In genomic region chr14:21523851-21524441, GRCm38 (mm10) we compare ENCODE assay signal across 8 mouse cellular contexts. TPM values are rescaled to one million over a fixed set of nuclear protein-coding genes. Genes with fewer than 3 reads are reported as not detected.
DNase-seq lines count a peak whose midpoint lies in the region; ATAC-seq and TF ChIP-seq lines count a peak whose summit lies in the region.

No protein-coding gene starts in this region.

- ATAC-seq in embryonic facial prominence, embryonic 15.5 days (ENCODE audit: insufficient number of reproducible peaks, low FRiP score, low TSS enrichment, low read depth), result no peak
- ATAC-seq in kidney, postnatal 0 days (replicated peaks; ENCODE audit: low FRiP score, low read depth), result 0 out of 2 replicates have a peak, but pooled peaks have one; percentile 40

- H3K4me1 ChIP-seq in embryonic facial prominence, embryonic 15.5 days, result peaks cover 51% of the 10 kb centered on the region
- peaks cover 15% of the 10 kb centered on the region for H3K4me1 ChIP-seq in kidney, postnatal 0 days (replicated peaks; ENCODE audit: insufficient read depth, low read length)

- 0 out of 2 replicates have a peak overlapping the region, but pooled peaks have one; percentile 10 for H3K4me2 ChIP-seq in embryonic facial prominence, embryonic 15.5 days (replicated peaks)
- H3K4me2 ChIP-seq in kidney, postnatal 0 days (ENCODE audit: low read length), result 0 out of 2 replicates have a peak overlapping the region, but pooled peaks have one; percentile 6

- peak; percentile 17 for DNase-seq in heart, adult 8-10 months (ENCODE audit: low spot score)
- no peak for DNase-seq in heart, adult 18-20 months
- peak; percentile 85 for DNase-seq in R1 (ENCODE audit: low read depth, low spot score)
- peak; percentile 85 for DNase-seq in kidney, postnatal 0 days (ENCODE audit: low spot score)
- DNase-seq in lung, postnatal 36 days, result peak; percentile 55
- DNase-seq in yolk sac, embryonic 10.5 days (ENCODE audit: low spot score), result peak; percentile 30
- DNase-seq in spleen, adult 12 weeks (ENCODE audit: low spot score), result no peak

- no peaks in the 10 kb centered on the region for H3K27me3 ChIP-seq in embryonic facial prominence, embryonic 15.5 days
- no peaks in the 10 kb centered on the region for H3K27me3 ChIP-seq in kidney, postnatal 0 days (ENCODE audit: insufficient read depth, low read length)

- H3K9me3 ChIP-seq in embryonic facial prominence, embryonic 15.5 days (replicated peaks), result no peaks in the 10 kb centered on the region
- H3K9me3 ChIP-seq in kidney, postnatal 0 days (replicated peaks; ENCODE audit: low read length), result no peaks in the 10 kb centered on the region

- WGBS in embryonic facial prominence, embryonic 15.5 days, result 27% methylated on average over 3 of the region's 3 CpGs
- 38% methylated on average over 3 of the region's 3 CpGs for WGBS in kidney, postnatal 0 days

- no peak for TF ChIP-seq CTCF in kidney, postnatal 0 days (IDR thresholded peaks at IDR 0.05; ENCODE audit: low read depth)

- H3K4me3 ChIP-seq in embryonic facial prominence, embryonic 15.5 days (replicated peaks), result no peak overlapping the region
- no peak overlapping the region for H3K4me3 ChIP-seq in kidney, postnatal 0 days (replicated peaks; ENCODE audit: low read depth, low read length)

- H3K27ac ChIP-seq in embryonic facial prominence, embryonic 15.5 days (replicated peaks), result peak overlapping the region; percentile 49
- H3K27ac ChIP-seq in kidney, postnatal 0 days, result peak overlapping the region; percentile 56

- H3K9ac ChIP-seq in embryonic facial prominence, embryonic 15.5 days, result no peak overlapping the region
- H3K9ac ChIP-seq in kidney, postnatal 0 days (ENCODE audit: low read depth, low read length), result no peak overlapping the region

- peaks cover 8% of the 10 kb centered on the region for H3K36me3 ChIP-seq in embryonic facial prominence, embryonic 15.5 days
- no peaks in the 10 kb centered on the region for H3K36me3 ChIP-seq in kidney, postnatal 0 days (ENCODE audit: insufficient read depth, low read length)

RNA-seq across cellular contexts. Expression of gene Kat6b, which starts 42.7 kb away (rescaled TPM):
- 10 to 100 TPM; 26.7 to 30.3 (median 28.2) TPM for total RNA-seq in heart, adult 8-10 months (2022)
- 10 to 100 TPM; 18.8 to 27.6 TPM for total RNA-seq in heart, adult 18-20 months (2021)
- polyA plus RNA-seq in embryonic facial prominence, embryonic 15.5 days (2015; fragmentation: Nextera tagmentation; extraction: Ambion mirVana), result 22.9 and 23.2 TPM in 2 replicates
- polyA plus RNA-seq in kidney, postnatal 0 days (2015; fragmentation: Nextera tagmentation; extraction: Ambion mirVana), result 7.2 and 7.8 TPM in 2 replicates

Comparison
In these comparisons a context has a peak if more than half of its experiments do, and no peak if none do; other contexts are left out.
1. DNase-seq: peak in heart, adult 8-10 months (single experiment), R1 (single experiment), kidney, postnatal 0 days (single experiment), lung, postnatal 36 days (single experiment) and yolk sac, embryonic 10.5 days (single experiment); none in heart, adult 18-20 months (0 of 2) and spleen, adult 12 weeks (single experiment).